Mouse (Mus musculus) liver, embryonic 14.5 days (tissue): ENCODE data around the gene Zfp747.

Experiments
- CTCF ChIP-seq: IDR thresholded peaks from 2 replicates; pipeline ENCODE4 v1.5.1; 2016; ENCODE audit warnings: antibody characterized with exemption, low read depth, control low read depth
- EP300 ChIP-seq: IDR thresholded peaks from 2 replicates; pipeline ENCODE4 v1.6.1; 2016; ENCODE audit warnings: antibody characterized with exemption, low read depth

DNA sequence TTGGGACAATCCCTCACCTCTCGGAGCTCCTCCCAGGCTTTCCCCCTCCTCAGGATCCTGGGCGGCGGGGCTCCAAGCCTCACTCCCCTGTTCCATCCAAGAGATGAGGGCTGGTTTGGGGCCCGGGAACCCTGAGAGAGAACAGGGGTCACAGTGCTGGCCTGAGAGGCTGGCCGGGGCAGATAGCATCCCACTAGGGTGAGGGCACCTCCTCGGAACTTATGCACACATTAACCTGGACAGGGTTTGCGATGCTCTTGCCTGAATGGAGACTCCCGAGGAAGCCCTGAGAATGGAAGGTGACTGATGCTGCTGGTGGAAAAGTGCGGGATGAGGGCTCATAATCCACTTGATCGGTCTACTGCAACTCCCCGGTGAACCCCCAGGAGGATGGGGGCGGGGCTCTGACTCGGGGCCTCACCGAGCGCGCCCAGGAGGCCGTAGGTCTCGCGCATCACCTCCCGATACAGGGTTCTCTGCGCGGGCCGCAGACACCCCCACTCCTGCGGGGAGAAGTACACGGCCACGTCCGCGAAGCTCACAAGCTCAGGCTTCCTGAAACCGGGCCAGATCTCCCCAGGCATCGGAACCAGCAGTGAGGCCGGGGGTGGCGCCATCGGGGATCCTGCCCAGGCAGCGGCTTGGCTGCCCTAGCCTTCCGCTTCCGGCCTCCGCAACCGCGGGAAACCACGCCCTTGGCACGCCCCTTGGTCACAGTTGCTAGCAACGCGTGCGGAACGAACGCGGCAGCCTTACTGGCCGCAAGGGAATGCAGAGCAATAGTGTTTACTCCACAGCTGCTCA, 45.7 kb upstream of the Zfp747 start, which contains the start of gene Zfp688:
- TF ChIP-seq CTCF: peak; percentile 27
- no peak for TF ChIP-seq EP300
